Mouse (Mus musculus) heart, embryonic 15.5 days (tissue): ENCODE data around the gene Anxa1. TPM values are rescaled to one million over a fixed set of nuclear protein-coding genes. Genes with fewer than 3 reads are reported as not detected.

Experiments
- ATAC-seq: fragments of 200-750 bp; cut with Nextera tagmentation; replicated peaks from 2 replicates; pipeline ENCODE4 v1.8.0; 2017; ENCODE audit warnings: low read depth, moderate TSS enrichment; ENCODE audit not compliant: insufficient number of reproducible peaks, insufficient read depth, low FRiP score
- H3K27ac ChIP-seq: fragments of 300-500 bp; sonication (generic); 2 replicates; pipeline ENCODE4 v1.5.1; 2015; ENCODE audit warnings: mild to moderate bottlenecking, inconsistent platforms
- H3K27me3 ChIP-seq: fragments of 300-500 bp; sonication (generic); 2 replicates; pipeline ENCODE4 v1.6.1; 2015; ENCODE audit warnings: inconsistent platforms
- H3K36me3 ChIP-seq: fragments of 300-500 bp; sonication (generic); 2 replicates; pipeline ENCODE4 v1.6.1; 2015; ENCODE audit warnings: mild to moderate bottlenecking, inconsistent platforms
- H3K4me1 ChIP-seq: fragments of 300-500 bp; sonication (generic); replicated peaks from 2 replicates; pipeline ENCODE4 v1.6.1; 2015; ENCODE audit warnings: inconsistent platforms
- H3K4me2 ChIP-seq: fragments of 300-500 bp; sonication (generic); 2 replicates; pipeline ENCODE4 v1.6.1; 2015; ENCODE audit warnings: inconsistent platforms, mild to moderate bottlenecking, moderate library complexity
- H3K4me3 ChIP-seq: fragments of 300-500 bp; sonication (generic); 2 replicates; pipeline ENCODE4 v1.5.1; 2015; ENCODE audit warnings: mild to moderate bottlenecking, inconsistent platforms
- H3K9ac ChIP-seq: fragments of 300-500 bp; sonication (generic); 2 replicates; pipeline ENCODE4 v1.6.1; 2015; ENCODE audit warnings: mild to moderate bottlenecking, inconsistent platforms
- H3K9me3 ChIP-seq: fragments of 300-500 bp; sonication (generic); replicated peaks from 2 replicates; pipeline ENCODE4 v1.6.1; 2016; ENCODE audit warnings: inconsistent platforms
- WGBS: fragments of 180-500 bp; shearing (Covaris S2); methylation state at CpG from one replicate; pipeline ENCODE4 v1.1.7; 2015; ENCODE audit warnings: mixed read lengths; 5-methylcytosine and 5-hydroxymethylcytosine counted together
- polyA plus RNA-seq: library from polyadenylated mRNA; unstranded; fragments of >200 nt; fragmentation: Nextera tagmentation; extraction: Ambion mirVana; gene quantifications from 2 replicates; pipeline ENCODE4 v1.2.1, GENCODE M21; 2015

Gene Anxa1
- polyA plus RNA-seq = 41.5 and 57.9 TPM in 2 replicates

GRCm38 (mm10) chr19:20390455-20390994, at the start of gene Anxa1:
Gene Anxa1, minus strand, starts transcription at chr19:20390944.
- Histone ChIP-seq H3K9me3 (no peaks in the 10 kb centered on the region), H3K27me3 (no peaks in the 10 kb centered on the region), H3K4me1 (no peaks in the 10 kb centered on the region), H3K4me2 (peak within 1 kb of the TSS; percentile 39), H3K4me3 (peak within 1 kb of the TSS; percentile 28), H3K27ac (peak within 1 kb of the TSS; percentile 27; the same call in 1 of the 2 replicates), H3K9ac (no peak within 1 kb of the TSS), H3K36me3 (no peaks in the 10 kb centered on the region)
- 47% methylated on average over 5 of the region's 5 CpGs for WGBS
- no peak for ATAC-seq

GRCm38 (mm10) chr19:20437043-20437442, 46.3 kb upstream of the Anxa1 start:
- Histone ChIP-seq H3K4me1 (no peaks in the 10 kb centered on the region), H3K4me2 (no peak overlapping the region), H3K27ac (no peak overlapping the region), H3K27me3 (no peaks in the 10 kb centered on the region), H3K4me3 (no peak overlapping the region), H3K9ac (no peak overlapping the region), H3K36me3 (no peaks in the 10 kb centered on the region), H3K9me3 (no peaks in the 10 kb centered on the region)
- 50% methylated on average over 5 of the region's 5 CpGs for WGBS
- ATAC-seq = no peak

DNA sequence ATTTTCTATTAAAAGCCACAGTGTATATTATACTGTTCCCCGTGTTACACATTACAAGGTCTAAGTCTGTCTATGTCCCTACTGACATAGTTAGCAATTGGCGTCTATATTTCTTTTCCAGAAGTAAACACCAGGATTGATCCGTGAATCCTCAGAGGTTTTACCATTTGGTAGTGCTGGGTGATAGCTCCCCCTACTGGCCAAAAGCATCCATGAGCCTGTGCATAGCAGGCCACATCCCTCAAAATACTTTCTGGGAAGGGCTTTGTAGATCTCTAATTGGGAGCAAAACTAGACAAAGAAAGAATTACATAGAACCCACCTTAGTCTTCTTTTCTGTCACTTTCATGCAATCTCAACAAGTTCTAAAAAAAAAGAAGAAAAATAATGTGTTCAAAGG, 43.8 kb upstream of the Anxa1 start:
- Histone ChIP-seq H3K4me2 (no peak overlapping the region), H3K27me3 (no peaks in the 10 kb centered on the region), H3K4me3 (no peak overlapping the region), H3K4me1 (no peaks in the 10 kb centered on the region), H3K9me3 (no peaks in the 10 kb centered on the region), H3K36me3 (no peaks in the 10 kb centered on the region), H3K27ac (no peak overlapping the region), H3K9ac (no peak overlapping the region)
- ATAC-seq = no peak
- 5% methylated on average over 3 of the region's 3 CpGs for WGBS

DNA sequence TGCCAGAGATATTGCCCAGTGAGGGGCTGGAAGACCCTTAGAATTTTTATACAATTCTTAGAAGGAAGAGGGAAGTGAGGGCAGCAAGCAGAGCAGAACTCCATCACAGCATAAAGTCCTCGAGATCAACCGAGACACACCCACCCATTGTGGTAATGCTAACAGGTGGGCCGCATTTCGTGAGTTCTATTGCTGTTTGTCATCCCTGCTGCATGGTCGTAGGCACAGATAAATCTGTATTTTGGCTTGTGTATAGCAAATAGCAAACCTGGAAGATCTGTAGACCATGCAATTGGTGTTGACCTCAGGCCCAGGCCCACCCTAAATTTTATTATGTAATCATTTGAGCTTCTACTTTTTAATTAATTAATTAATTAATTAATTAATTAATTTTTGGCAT, 43.2 kb upstream of the Anxa1 start:
- H3K4me1 ChIP-seq = no peaks in the 10 kb centered on the region
- H3K27ac ChIP-seq = no peak overlapping the region
- H3K9ac ChIP-seq = no peak overlapping the region
- no peak overlapping the region for H3K4me2 ChIP-seq
- no peak for ATAC-seq
- no peaks in the 10 kb centered on the region for H3K36me3 ChIP-seq
- H3K4me3 ChIP-seq = no peak overlapping the region
- no peaks in the 10 kb centered on the region for H3K27me3 ChIP-seq
- 71% methylated on average over 5 of the region's 5 CpGs for WGBS
- H3K9me3 ChIP-seq = no peaks in the 10 kb centered on the region

DNA sequence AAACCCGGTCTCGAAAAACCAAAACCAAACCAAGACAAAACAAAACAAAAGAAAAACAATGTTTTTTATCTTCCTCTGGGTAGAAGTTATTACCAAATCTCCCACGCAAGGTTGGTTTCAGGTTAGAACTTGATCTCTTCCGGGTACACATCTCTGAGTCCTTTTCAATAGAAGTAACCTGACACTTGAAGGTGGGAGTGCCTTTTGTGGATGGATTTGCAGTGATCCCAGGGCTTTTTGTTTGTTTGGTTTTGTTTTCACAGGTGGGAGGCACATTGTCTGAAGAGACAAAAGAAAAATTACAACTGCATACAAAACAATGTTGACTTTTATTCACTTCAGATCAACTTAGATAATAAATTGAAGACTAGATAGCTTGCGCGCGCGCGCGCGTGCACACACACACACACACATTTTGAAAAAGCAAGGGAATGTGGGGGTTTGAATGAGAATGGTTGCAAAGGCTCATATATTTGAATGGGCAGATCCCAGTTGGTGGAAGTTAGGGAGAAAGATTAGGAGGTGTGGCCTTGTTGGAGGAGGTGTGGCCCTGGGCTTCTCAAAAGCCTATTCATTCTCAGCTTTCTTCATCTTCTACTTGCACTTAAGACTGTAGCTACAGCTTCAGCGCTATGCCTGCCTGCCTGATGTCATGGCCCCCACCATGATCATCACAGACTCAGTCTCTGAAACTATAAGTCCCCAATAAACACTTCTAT, 35.9 kb upstream of the Anxa1 start:
- Histone ChIP-seq H3K9ac (no peak overlapping the region), H3K36me3 (no peaks in the 10 kb centered on the region), H3K27me3 (no peaks in the 10 kb centered on the region), H3K9me3 (no peaks in the 10 kb centered on the region), H3K4me1 (no peaks in the 10 kb centered on the region), H3K4me2 (no peak overlapping the region), H3K4me3 (no peak overlapping the region), H3K27ac (no peak overlapping the region)
- ATAC-seq = no peak
- WGBS = 70% methylated on average over 12 of the region's 12 CpGs

DNA sequence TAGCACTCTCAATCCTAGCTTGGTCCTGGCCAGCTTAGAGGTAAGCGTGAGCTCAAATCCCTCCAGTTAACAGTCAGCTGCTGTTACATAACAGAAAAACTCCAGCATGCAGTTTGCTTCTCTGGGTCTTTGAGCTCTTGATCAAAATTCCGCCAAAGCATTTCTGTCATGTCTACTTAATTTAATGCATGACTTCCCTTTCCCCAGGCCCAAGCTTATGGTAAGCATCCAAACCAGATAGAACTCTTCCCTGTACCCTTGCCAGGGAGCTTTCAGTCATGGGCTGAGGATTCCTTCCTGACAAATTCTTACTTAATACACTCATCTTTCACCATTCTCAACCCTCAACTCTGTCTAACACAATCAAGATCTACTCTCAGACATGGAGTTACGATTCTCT, 20.5 kb upstream of the Anxa1 start:
- Histone ChIP-seq H3K4me3 (no peak overlapping the region), H3K4me2 (no peak overlapping the region), H3K36me3 (no peaks in the 10 kb centered on the region), H3K9me3 (no peaks in the 10 kb centered on the region), H3K9ac (no peak overlapping the region), H3K27ac (no peak overlapping the region), H3K4me1 (no peaks in the 10 kb centered on the region), H3K27me3 (no peaks in the 10 kb centered on the region)
- WGBS = 73% methylated on average over 3 of the region's 3 CpGs
- ATAC-seq = no peak

- Histone ChIP-seq H3K4me3 (no peak overlapping the region), H3K9ac (no peak overlapping the region), H3K27me3 (no peaks in the 10 kb centered on the region), H3K4me2 (no peak overlapping the region), H3K27ac (no peak overlapping the region), H3K36me3 (no peaks in the 10 kb centered on the region), H3K9me3 (no peaks in the 10 kb centered on the region), H3K4me1 (no peaks in the 10 kb centered on the region)
- ATAC-seq = no peak
- WGBS = 52% methylated on average over 9 of the region's 9 CpGs
These were observed 19.1 kb upstream of the Anxa1 start for GRCm38 (mm10) chr19:20409541-20410528.

GRCm38 (mm10) chr19:20406475-20406874, 15.7 kb upstream of the Anxa1 start:
- no peak overlapping the region for H3K4me2 ChIP-seq
- H3K4me3 ChIP-seq = no peak overlapping the region
- 45% methylated on average over 3 of the region's 3 CpGs for WGBS
- H3K9me3 ChIP-seq = no peaks in the 10 kb centered on the region
- no peak for ATAC-seq
- H3K27ac ChIP-seq = no peak overlapping the region
- H3K4me1 ChIP-seq = no peaks in the 10 kb centered on the region
- no peaks in the 10 kb centered on the region for H3K27me3 ChIP-seq
- H3K9ac ChIP-seq = no peak overlapping the region
- no peaks in the 10 kb centered on the region for H3K36me3 ChIP-seq

DNA sequence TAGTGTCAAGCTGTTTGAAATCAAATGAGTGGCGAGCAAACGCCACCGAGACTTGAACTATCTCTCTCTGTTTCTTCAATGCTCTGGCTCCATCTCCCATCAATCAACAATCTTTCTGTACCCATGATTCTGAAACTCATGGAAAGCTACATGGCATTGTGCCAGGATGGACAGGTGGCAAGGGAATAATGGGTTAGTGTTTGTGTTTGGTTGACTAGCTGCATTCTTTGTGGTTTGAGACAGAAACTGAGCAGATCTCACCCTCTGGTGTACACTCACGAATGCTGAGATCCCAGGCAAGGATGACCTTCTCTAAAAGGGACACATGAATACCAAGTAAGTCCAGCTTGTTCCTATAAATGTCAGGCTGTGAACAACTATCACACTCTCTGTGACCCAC, 14.3 kb upstream of the Anxa1 start:
- H3K9ac ChIP-seq = no peak overlapping the region
- WGBS = 71% methylated on average over 4 of the region's 4 CpGs
- no peaks in the 10 kb centered on the region for H3K9me3 ChIP-seq
- no peaks in the 10 kb centered on the region for H3K36me3 ChIP-seq
- no peak overlapping the region for H3K27ac ChIP-seq
- ATAC-seq = no peak
- H3K4me3 ChIP-seq = no peak overlapping the region
- no peaks in the 10 kb centered on the region for H3K27me3 ChIP-seq
- H3K4me2 ChIP-seq = no peak overlapping the region
- H3K4me1 ChIP-seq = no peaks in the 10 kb centered on the region

- no peak overlapping the region for H3K27ac ChIP-seq
- H3K4me3 ChIP-seq = no peak overlapping the region
- 70% methylated on average over 3 of the region's 3 CpGs for WGBS
- no peak for ATAC-seq
- H3K4me1 ChIP-seq = no peaks in the 10 kb centered on the region
- no peak overlapping the region for H3K4me2 ChIP-seq
- H3K27me3 ChIP-seq = no peaks in the 10 kb centered on the region
- H3K9me3 ChIP-seq = no peaks in the 10 kb centered on the region
- H3K36me3 ChIP-seq = no peaks in the 10 kb centered on the region
- H3K9ac ChIP-seq = no peak overlapping the region
These were observed 13.0 kb upstream of the Anxa1 start for GRCm38 (mm10) chr19:20403740-20404139.

GRCm38 (mm10) chr19:20403219-20403618, 12.5 kb upstream of the Anxa1 start:
- H3K36me3 ChIP-seq = no peaks in the 10 kb centered on the region
- no peak overlapping the region for H3K9ac ChIP-seq
- no peaks in the 10 kb centered on the region for H3K9me3 ChIP-seq
- ATAC-seq = no peak
- no peak overlapping the region for H3K27ac ChIP-seq
- H3K27me3 ChIP-seq = no peaks in the 10 kb centered on the region
- 87% methylated on average over 1 of the region's 1 CpGs for WGBS
- no peak overlapping the region for H3K4me2 ChIP-seq
- H3K4me3 ChIP-seq = no peak overlapping the region
- no peaks in the 10 kb centered on the region for H3K4me1 ChIP-seq
